Mouse (Mus musculus): Measurements from ENCODE around the gene 1700001K19Rik.

- no peak for TF ChIP-seq CTCF (IDR thresholded peaks at IDR 0.05; ENCODE audit: low read depth, low read length)
- TF ChIP-seq POLR2A (IDR thresholded peaks at IDR 0.05; ENCODE audit: borderline replicate concordance, low read depth, low read length): no peak
These were observed 43.1 kb upstream of the 1700001K19Rik start for GRCm38 (mm10) chr12:110725489-110725888.

All from bone marrow macrophage, adult 2 months (primary cell).